Mouse (Mus musculus) right cerebral cortex, postnatal 14 days (tissue): ENCODE data around the gene Cap2.

Experiments used
- DNase-seq: peaks from one replicate; pipeline ENCODE4 v3.0.0; 2022

Cap2 gene

DNA sequence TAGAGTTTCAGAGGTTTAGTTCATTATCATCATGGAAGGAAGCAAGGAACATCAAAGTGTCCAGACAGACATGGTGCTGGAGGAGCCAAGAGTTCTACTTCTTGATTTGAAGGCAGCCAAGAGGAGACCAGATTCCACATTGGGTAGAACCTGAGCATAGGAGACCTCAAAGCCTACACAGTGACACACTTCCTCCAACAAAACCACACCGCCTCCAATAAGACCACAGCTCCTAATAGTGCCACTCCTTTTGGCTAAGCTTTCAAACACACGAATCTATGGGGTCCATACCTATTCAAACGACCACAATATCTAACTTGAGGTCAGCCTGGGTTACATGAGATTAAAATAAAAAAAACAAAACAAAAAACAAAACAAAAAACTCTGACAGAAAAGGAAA is 25.0 kb downstream of the Cap2 start:
- no peak for DNase-seq

DNA sequence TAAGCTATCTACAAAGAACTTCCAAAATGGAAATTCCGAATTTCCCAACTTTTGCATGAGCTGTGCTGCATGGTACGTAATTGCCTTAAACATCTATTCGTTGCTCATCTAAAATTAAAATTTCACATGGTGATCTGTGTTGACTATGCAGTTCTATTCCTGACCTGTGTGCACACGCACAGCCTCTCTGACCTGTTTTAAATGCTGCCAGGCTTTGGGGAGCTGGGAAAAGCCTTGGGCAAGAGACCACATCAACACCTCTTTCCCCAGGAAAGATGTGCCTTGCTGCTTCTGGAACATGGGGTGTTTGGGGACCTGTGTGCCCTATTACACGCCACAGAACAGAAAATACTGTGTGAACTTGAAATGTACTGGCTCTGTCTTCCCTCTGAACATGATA is 25.7 kb downstream of the Cap2 start:
- DNase-seq, result no peak

GRCm38 (mm10) chr13:46529037-46529436 is 27.4 kb downstream of the Cap2 start:
- no peak for DNase-seq

DNA sequence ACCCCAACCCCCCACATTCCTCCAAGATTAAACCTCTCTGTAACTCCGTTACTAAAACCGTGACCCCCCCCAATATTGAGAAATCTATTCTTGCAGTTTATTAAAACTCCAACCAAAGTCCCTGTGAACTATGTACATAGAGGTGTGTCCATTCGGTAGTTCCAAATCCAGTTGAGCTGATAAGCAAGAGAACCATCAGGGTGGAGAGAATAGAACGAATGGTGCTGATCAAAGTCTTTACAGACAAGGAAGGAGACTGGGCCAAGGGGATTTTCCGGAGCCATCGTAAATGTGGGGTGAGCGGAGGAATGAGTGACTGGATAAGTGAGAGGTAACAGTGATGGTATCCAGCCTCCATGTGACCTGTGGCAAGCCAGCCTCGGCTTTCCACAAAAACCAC is 28.9 kb downstream of the Cap2 start:
- DNase-seq, result no peak

GRCm38 (mm10) chr13:46531676-46532075 is 30.0 kb downstream of the Cap2 start:
- no peak for DNase-seq

DNA sequence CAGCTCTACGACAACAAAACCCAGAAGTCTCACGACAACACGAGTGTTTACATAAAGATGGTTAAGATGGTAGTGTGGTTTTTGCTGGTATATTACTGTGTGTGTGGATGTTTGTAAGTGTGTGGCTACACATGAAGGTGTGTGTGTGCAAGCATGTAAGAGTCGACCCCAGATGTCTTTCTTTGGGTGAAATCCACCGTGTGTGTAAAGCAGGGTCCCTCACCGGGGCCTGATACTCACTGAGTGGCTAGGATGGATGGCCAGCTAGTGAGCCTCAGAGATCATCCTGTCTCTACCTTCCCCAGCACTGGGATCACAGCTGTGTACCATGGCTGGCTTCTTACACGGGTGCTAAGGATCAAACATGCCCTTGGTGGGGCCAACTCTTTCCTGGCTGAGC is 30.6 kb downstream of the Cap2 start:
- no peak for DNase-seq

GRCm38 (mm10) chr13:46533342-46534129 is 31.9 kb downstream of the Cap2 start:
- DNase-seq, result no peak

DNA sequence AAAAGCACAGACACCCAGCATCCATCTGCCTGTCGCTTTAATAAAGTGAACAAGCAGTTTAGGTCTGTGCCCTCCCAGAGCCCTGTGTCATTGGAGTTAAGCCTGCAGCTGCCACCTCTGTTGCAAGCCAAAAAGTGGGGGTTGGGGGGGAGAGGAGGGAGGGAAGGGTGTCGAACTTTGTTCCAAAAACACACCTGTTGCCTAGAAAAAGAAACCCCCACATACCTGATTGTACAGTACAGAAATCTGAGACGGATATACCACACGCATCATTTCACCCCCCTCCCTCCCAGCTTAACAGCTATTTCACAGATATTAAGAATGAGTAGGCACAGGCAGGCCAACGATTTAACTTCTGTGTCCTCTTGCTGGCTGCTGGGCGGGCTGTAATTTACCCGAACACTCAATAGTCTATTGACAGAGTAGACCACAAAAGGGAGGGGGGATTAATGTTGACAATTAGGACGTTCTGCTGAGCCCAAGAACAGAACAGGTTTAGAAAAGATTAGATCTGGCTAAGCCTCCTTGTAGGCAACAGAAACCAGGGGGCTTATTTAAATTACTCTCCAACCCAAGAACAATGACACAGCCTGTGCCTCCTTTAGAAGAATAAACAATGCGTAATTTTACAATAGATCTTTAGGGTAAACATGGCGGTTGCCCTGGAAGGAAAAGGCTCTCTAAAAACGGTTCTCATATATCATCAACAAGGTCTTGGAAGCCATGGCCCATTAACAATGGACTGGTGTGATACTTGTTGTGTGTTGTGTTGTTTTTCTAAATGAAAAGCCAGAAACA is 32.7 kb downstream of the Cap2 start:
- DNase-seq, result no peak

DNA sequence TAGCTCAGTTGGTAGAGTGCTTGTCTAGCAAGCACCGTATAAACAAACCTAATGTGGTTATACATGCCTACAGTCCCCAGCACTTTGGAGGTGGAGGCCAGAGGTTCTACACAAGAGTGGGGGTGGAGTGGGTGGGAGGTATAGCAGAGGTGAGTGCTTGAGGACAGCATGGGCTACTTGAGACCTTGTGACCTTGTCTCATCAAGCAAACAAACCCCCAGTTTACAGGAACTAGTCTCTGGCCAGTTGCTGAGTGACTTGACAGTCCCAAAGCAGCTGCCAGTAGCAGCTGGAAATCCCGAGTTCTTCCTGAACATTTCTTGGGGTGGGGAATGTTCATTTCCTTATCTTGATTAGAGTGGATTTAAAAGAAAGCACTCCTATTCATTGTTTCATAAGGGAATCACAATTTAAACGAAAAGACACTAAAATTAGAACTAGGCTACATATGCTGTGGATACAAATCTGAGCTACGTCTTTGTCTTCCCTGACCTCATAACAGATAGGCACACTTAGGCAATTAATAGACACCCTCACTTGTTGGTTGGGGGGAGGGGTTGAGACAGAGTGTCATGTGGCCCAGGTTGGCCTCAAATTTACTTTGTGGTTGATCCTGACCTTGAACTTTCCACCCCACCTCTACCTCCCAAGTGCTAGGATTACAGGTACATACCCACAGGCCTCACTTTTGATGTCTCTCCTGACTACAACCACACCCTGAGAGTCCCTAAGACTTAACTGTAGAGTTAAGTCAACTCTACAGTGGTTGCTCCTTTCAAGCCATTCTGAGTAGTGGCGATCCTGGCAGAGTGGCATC is 33.5 kb downstream of the Cap2 start:
- DNase-seq, result no peak

- DNase-seq, result no peak
Measured at GRCm38 (mm10) chr13:46539284-46539683, 37.6 kb downstream of the Cap2 start.

DNA sequence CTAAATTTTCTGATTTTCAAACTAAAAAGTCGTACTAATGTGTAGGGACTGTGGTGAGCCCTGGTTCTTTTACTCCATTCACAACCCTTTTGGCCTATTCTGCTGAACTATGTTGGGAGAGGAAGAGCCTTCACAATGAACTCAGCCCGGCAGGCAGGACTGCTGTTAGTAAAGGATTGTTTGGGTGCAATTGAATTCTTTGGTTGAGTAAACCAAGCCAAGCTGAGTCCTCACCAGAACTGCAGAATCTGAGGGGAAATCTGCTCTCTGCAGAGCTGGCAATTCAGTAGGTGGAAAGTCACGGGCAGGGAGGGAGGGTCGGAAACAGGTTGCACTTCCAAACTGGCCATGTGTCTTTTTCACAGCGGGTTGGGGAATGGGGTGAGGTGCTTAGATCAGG is 39.3 kb downstream of the Cap2 start:
- DNase-seq, result no peak

- no peak for DNase-seq
Measured at GRCm38 (mm10) chr13:46542782-46543181, 41.1 kb downstream of the Cap2 start.

- no peak for DNase-seq
Measured at GRCm38 (mm10) chr13:46544608-46545007, 43.0 kb downstream of the Cap2 start.

- DNase-seq, result no peak
Measured at GRCm38 (mm10) chr13:46545081-46545480, 43.4 kb downstream of the Cap2 start.

GRCm38 (mm10) chr13:46546846-46547245 is 45.2 kb downstream of the Cap2 start:
- no peak for DNase-seq

GRCm38 (mm10) chr13:46547253-46547652 is 45.6 kb downstream of the Cap2 start:
- DNase-seq, result no peak

DNA sequence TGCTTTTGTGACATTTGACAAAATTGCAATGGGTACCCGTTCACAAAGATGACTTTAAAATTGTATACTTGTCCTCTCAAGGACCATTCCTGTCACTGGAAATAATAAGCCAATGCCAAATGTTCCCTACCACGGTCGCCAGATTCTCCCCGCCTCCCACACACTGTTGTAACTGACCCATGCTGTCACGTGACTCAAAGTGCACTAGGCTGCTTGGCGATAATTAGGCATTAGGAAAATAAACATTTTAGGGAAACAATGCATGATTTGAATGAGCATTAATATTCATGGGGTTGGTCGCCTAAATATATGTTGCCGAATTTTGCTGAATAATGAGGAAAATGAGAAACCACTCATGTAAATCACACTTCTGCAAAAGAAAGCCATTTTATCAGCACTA is 46.5 kb downstream of the Cap2 start:
- DNase-seq, result no peak

- DNase-seq, result no peak
Measured at GRCm38 (mm10) chr13:46548600-46549179, 47.0 kb downstream of the Cap2 start.

DNA sequence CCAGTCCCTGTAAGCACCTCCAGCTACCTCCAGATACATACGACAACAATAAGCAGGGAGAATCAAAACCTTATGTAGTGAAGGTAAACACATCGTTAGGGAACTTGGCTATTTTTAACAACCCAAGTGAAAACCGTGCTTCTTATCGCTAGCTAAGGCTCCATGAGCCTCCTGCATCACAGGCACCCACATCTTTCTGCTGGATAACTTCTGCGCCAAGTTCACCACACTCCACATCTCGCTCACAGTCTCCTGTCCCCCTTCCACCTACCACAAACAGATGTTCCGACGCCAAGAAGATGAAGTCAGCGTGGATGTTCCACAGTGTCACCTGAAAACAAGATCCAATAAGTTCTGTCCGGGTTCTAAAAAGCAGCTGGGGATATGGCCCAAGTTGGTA is 49.0 kb downstream of the Cap2 start:
- DNase-seq, result no peak

- DNase-seq, result no peak
Measured at GRCm38 (mm10) chr13:46554736-46555135, 53.1 kb downstream of the Cap2 start.

- no peak for DNase-seq
Measured at GRCm38 (mm10) chr13:46565913-46566312, 64.3 kb downstream of the Cap2 start.

DNA sequence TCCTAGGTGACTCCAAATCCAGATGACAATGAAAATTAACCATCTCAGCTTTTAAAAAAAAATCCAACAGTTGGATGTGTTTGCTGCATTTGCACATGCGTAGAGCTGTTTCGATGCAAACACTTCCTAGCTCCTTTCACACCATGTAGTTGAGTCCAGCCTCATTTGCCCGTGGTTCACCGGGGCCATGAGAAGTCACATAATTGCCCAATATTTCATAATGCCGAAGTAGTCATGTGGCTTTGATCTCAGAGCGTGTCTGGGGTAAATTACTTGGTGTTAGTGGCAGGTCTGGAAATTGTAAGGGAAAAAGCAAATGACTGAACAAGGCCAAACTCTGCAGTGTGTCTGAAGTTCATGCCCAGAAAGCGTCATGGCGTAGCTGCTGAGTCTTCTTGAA is 67.8 kb downstream of the Cap2 start:
- DNase-seq, result no peak

- DNase-seq, result peak; percentile 45
Measured at GRCm38 (mm10) chr13:46571141-46571592, 69.5 kb downstream of the Cap2 start.
